Mouse (Mus musculus) right cerebral cortex, postnatal 14 days (tissue): ENCODE data around the gene Vamp1.
A peak's percentile ranks its signal among the peaks of the same experiment; 100 is the strongest.

Experiments
- DNase-seq: peaks from one replicate; pipeline ENCODE4 v3.0.0; 2022

Gene Vamp1

DNA sequence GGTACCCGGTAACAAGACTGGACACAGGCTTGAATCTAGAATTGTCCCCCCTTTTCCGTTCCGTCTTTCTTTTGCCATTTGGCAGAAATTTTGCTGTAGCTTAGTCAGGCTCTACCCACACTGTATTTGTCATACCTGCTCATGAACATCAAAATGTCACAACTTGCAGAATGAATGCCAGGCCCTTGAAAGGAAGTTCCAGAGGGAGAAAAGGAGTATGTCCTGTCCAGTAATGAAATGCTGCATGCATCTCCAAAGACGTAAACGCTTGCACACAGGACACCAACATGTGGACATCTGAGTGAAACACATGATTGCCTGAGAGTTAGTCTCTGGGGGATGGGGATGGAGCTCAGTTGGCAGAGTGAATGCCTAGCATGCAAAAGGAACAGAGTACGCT, 1.6 kb upstream of the Vamp1 start:
- DNase-seq: no peak

DNA sequence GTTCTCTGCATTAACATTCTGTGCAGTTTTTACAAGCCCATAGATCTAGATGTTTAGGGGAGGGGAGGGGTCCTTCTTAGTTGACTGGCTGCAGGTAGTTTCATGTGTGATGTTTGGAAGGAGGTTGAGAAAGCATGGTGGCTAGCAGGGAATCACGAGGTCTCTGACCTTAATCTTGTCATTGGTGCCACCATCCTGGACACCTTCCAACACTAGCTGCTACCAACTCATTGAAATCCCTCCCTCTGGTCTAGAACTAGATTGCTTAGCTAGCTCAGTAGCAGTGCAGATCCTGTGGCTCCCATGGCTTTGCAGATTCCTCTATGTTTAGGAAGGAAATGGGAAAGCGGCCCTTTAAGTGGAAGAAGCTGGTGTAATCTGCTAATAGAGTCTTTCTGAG, 1.5 kb downstream of the Vamp1 start:
- DNase-seq: no peak

DNA sequence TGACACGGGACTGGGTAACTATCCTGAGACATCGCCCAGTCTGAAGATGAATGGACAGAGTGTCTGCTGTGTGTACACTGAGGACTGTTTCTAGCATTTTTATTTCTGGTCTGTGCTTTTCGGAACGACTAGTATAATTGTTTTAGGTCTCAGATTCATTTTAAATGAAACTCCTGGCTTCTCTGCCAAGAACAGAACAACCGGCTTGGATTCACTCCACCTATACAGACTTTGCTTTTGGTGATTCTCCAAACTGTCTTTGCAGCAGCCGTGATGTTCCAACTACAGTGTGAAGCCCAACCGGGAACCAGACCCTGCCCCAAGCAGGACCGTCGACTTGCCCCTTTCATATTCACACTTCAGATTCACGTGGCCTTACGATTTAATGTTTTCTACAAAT, 2.5 kb downstream of the Vamp1 start:
- DNase-seq: no peak

DNA sequence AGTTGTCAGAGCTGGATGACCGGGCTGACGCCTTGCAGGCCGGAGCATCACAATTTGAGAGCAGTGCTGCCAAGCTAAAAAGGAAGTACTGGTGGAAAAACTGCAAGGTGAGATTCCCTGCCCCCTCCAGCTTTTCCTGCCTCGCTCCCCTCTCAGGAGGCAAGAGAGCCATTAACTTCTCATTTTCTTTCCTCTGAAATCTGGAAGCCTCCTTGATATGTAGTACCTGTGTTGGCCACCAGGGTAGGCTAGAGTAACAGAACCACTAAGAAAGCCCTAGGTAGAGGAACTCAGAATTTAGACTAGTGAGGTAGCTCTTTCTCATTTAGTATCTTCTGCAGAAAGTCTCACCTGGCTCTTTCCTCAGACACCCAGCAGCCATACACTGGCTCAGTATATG, 3.6 kb downstream of the Vamp1 start:
- peak; percentile 66 for DNase-seq

DNA sequence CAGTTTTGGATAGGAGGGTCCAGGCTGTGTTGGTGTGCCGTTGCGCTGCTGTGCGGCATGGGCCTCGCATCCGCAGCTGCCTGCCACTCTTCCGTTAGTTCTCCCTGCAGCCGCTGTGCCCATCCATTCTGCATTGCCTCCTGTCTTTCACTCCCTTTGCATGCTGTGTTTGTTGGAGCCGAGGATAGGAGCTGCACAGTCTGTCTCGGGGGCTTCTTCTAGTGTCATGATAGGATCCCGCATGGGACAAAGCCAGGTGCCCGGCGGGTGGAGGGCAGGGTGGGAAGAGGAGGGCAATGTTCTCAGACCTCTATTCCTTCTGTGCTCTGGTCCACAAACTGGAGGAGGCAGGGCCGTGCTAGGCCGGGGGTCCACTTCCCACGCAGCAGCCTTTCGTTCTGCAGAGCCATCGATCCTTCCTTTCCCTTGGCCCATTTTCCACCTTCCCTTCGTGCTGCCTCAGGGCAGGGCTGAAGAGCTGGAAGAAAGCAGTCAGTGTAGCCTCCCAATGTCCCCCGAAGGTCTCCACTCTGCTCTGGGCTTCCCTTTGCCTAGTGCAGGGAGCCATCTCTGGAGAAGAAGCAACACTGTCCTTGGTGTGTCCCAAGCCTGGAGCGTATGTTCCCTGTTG, 5.9 kb downstream of the Vamp1 start:
- DNase-seq: no peak

DNA sequence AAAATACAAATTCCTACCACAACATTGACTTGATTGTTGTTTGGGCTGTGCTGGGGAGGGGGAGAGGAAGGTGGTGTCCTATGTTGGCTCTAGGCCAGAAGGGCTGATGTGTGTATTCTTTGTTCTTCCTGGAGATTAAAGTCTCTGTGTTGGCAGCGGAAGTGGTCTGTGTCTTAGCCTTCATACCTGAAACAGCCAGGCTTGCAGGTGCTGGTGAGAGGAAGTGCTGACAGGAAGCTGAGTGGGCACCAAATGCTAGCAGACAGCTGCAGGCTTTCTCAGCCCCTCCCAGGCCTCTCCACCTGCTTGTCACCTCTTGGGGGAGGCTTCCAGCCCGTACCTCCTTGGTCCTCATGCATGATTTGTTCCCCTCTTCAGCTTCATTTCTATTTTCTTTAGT, 6.8 kb downstream of the Vamp1 start:
- no peak for DNase-seq

DNA sequence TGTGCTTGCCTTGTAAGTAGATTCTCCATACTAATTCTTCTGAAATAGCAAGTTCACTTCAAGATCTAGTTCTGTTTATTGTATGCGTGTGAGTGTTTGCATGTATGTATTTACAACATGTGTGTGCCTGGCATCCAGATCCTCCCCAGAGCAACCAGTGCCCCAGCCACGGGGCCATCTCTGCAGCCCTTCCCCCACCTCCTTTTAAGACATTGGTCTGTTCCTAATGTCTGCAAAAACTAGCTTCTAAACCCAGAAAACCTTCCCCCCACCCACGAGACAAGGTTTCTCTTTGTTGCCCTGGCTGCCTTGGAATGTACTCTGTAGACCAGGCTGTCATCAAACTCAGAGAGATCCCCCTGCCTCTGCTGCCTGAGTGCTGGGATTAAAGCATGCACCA, 7.2 kb downstream of the Vamp1 start:
- DNase-seq: no peak

DNA sequence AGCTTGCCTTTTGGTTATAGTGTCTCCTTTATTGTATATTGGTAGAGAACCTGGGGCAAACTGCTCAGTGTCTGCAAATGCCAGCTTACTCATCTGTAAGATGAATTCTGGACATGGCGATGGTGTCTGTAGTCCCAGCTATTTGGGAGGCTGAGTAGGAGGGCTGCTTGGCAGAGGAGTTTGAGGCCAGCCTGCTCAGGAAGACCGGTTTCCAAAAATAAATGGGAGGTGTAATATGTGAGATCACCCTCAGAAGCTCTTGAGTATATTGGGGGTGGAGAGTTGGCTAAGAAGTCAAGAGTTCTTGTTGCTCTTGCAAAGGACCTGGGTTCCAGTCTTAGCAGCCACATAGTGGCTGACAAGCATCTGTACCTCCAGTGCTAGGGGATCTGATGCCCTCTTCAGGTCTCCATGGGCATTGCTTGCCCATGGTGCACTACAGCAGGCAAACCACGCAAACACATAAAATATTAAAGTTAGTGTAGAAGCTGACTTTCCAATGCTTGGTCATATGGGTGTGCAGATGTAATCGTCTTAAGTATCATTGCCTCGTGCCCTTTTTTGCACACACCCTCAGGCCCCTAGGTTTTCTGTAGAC, 10.3 kb downstream of the Vamp1 start:
- DNase-seq: no peak

DNA sequence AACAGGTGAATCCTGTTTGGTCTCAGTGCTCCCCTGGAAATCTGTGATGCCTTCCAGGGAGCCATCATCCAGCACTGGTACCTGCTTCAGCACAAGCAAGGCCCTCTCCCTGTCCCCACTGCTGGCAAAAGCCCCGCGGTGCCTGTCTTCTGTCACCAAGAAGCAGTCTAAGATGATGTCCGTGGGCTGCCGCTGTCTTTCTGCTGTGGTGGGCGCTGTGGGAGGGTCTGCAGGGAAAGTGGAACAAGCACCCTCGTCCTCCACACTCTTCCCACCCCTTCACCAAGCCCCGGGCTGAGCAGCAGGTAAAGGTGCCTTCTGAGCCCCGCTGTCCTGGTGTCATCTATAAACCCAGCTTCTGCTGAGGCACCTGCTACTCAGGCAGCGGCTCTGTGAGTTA, 15.2 kb downstream of the Vamp1 start:
- DNase-seq: no peak

DNA sequence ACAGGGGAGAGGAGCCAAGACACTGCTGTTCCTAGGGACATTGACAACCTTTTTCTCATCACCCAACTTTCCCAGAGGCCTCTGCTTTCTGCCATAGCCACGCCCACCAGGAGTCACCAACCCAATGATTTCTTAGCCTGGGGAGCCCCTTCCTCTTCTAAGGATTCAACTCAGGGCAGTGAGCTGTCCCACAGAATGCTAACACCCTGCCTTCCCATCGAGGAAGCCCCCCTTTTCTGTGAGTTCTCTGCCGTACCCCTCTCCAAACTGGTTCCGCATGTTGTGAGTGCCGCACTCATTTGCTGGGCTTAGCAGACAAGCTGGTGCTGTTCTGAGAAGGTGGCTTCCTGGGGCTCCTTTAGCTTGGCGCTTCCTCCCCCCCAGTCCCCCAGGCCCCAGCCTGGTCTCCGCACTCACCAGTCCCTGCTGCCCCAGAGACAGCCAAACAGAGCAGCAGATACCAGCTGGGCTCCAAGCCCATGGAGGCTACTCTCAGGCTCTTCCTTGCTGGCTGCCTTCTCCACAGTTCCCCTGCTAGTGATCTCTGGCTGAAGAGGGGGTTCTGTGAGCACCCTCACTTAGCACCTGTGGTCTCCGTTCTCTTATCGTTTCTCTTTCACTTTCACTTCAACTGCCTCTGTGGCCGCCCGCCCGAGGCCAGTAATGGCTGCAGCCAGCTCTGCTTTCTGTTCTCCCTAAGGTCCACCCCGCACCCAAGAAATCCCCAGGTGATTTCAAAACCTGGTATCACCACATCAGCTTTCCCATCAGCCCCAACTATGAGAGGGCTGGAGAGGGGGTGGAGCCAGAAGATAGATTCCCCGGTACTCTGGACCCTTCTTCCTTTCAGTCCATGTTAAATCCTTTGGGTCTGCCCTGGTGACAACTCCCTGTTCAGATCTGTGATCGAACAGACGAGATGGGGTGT, 16.0 kb downstream of the Vamp1 start, which contains the start of gene Tapbpl:
Gene Tapbpl, minus strand, starts transcription at position 744 of the 928 bp plus-strand sequence.
- no peak for DNase-seq

DNA sequence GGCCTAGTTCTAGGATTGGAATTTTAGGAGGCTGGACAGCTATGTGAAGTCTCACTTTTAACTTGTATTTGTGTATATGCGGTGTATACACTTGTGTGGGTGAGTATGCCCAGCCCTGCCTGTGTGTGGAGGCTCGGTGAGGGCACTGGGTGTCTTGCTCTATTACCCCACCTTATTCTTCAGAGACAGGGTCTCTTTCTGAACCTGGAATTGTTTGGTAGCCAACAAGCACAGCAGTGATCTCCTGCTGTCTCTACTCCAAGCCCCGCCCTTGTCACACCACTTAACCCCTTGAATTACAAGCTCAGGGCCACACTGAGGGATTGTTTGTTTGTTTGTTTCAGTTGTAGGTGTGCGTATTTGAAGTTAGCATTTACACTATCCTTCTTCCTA, 16.7 kb downstream of the Vamp1 start:
- no peak for DNase-seq

DNA sequence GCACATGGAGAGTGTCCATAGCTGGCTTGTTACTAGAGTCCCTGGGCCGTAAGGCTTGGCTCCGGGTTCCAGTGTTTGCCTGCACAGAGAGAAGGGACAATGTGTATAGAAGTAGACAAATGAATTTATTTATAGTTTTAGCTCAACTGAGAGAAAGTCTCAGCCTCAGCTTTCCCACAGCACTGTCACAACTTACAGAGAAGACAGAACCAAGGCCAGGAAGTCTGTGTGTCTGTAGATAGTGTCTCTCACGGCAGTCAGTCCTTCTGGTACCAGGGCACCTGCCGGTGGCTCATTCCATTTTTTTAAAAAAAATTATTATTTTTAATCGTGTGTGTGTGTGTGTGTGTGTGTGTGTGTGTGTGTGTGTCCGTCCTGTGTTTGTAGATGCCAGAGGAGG, 17.2 kb downstream of the Vamp1 start:
- no peak for DNase-seq

DNA sequence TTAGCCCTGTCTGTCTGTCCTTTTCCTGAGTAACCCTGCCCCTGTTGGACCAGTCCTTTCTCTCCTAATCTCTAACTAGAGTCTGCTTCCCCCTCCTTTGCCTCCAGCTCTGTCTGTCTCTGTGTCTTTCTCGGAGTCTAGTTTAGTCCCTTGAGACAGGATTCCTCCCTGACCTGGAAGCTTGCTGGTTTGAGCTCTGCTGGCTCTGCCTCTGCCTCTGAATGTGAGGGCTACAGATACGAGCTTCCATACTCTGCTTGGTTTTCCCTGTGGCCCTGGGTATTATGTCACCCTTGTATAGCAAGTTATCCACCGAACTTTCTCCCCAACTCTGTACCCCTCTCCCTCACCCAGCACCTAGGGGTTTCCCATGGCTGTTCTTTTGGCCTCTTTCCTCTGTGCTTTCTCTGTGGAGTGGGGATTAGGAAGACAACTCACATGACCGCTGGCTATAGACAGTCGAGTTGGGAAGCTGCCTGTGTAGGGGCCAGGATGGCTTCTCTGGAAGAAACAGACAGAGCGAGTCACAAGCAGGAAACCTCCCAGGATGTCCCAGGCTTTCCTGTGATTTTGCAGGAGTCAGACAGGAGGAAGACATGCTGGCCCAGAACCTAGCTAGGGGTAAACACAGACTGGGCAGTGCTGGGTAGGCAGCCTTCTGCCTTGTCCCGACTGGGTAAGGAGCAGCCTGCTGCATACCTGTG, 18.6 kb downstream of the Vamp1 start:
- DNase-seq: no peak

DNA sequence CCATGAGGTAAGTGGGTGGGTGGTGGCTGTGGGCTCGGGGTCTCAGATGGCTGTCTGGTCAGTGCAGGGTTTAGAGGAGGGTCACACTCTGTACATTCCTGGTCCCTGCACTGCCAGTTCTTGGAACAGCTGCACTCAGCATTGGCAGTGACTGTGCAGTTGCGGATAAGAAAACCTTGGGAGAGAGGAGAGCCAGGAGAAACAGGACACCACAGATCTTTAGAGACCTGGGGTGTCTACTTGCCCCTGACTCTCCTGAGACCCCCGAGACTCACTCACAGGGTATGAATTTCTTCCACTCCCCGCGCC, 19.1 kb downstream of the Vamp1 start:
- no peak for DNase-seq

DNA sequence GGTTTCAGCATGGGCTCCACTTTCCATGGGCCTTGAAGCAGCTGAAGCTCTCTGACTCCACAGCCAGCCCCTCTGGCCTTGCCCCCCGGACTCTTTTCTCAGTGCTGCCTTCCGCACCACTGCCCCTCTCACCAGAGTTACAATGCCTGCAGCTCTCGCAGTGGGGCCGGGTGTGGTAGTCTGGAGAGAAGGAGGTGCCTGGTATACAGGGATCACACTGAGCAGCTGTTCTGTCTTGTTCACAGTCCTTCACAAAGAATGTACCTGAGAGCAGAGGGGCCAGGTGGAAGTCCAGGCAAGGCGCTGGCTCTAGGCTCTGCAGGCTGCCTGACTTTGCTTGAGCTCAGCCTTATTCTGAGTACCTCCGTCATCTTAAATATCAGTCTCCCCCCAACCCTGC, 21.0 kb downstream of the Vamp1 start:
- no peak for DNase-seq

DNA sequence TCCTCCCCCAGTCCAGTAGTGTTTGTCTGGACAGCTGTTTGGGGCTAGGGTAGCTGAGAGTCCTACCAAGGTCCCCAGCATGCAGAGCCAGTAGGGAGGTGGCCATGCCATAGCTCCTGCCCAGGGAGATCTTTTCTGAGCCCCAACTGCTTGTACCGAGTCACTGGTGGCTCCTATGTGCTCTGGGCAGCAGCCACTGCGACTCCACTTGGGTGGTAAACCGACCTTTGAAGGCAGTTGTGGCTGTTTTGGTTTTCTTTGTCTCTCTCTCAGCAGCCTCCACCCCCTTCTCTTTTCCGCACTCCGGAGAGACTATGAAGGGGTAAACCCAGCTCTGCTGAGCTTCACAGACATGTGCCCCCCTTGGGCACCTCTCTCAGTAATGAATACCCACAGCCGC, 21.4 kb downstream of the Vamp1 start, which contains the start of gene Cd27:
Gene Cd27, minus strand, starts transcription at position 229 of the 400 bp plus-strand sequence.
- no peak for DNase-seq

DNA sequence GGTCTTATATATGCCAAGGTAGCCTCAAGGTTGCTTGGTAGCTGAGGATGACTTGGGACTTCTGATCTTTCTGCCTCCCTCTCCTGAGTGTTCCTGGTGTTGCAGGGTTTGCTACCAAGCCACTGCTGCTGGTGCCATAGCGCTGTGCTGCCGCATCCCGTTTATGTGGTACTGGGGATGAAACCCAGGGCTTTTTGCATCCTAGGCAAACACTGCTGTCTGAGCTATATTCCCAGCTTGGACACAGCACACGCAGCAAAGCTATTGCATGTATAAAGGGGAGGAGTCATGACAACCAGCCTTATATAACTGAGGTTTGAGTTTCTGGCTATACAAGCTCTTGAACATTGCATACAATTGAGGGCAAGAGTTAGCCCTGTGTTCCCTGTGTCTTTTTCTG, 22.1 kb downstream of the Vamp1 start:
- DNase-seq: no peak

DNA sequence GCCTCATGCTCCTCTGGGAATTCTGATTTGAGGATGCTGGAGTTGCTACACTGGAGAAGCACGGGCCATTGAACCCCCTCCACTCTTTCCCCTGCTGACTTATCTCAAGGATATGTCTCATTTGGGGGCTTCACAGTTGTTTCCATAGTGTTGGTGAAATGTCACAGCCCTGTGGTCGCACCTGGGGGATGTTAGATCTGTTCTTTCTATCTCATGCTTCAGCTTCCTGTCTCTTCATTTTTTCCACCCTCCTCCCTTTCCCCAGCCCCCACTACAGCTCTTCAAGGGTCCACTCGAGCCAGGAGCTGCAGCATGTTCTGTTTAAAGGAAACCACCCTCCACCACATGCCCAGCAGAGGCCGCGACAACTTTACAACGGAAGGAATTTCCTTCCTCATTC, 23.0 kb downstream of the Vamp1 start:
- no peak for DNase-seq

DNA sequence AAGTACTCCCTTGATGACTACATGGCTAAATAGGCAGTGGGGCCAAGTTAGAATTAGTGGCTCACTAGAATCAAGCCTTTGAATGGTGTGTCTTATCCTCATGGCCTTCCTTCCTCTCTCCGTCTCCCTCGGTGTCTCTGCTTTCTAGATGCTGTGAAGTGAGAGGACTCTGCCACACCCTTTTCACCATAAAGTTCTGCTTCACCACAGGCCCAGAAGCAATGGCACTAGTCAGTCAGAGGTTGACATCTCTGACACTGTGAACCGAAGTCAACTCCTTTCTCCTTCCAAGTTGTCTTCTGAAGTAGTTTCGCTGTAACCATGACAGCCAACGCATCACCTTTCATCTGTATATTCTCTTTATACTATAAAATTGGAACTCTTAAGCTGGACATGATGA, 24.2 kb downstream of the Vamp1 start:
- DNase-seq: no peak

DNA sequence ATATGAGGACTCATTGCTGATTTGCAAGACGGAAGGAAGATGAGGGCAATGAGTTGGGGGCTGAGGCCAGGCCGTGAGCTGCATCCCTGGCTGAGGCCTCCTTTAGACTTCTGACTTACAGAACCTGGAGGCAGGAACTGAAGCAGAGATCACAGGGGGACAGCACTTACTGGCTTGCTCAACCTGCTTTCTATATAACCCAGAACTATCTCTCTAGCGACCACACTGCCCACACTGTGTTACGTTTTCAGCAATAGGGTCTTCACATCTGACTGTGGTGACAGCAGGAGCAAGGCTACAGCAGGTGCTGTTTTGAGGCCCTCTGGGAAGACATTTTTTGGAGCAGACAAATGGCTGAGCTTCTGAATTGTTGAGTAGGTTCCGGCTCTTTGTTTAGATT, 25.3 kb downstream of the Vamp1 start:
- no peak for DNase-seq

DNA sequence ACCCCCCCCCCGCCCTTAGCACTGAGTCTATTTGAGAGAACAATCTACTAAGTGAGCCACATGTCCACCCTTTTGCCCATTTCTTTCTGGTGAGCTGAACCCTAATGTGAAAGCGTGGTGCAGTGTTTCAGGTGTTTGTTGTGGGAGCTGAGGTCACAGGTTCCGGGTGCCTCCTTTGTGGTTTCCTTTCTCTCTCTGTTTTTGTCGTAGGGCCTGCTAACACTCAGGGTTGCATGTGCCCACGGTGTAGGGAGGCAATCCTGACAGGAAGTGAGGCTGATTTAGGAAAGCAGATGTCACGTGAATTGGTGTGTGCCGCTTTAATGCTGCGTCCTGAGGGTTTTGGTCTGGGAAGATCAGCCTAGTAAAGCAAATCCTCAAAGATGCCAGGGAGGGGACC, 26.2 kb downstream of the Vamp1 start:
- DNase-seq: no peak

DNA sequence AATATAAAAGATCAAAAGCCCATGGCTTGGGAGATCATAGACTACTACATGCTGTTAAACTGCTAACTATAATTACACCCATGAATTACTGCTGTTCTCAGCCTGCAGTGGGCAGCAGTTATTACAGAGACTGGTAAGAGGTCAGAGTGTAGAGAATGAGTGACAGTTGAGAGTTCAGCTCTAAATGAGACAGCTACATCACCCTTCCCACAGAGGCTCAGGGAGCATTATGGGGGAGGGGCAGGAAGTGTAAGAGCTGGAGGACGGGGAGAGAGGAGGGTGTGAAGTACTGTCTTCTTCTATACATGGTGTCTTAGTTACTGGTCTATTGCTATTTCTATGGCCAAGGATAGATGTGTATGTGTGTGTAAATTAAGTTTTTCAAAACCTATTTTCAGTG, 29.2 kb downstream of the Vamp1 start:
- DNase-seq: no peak

DNA sequence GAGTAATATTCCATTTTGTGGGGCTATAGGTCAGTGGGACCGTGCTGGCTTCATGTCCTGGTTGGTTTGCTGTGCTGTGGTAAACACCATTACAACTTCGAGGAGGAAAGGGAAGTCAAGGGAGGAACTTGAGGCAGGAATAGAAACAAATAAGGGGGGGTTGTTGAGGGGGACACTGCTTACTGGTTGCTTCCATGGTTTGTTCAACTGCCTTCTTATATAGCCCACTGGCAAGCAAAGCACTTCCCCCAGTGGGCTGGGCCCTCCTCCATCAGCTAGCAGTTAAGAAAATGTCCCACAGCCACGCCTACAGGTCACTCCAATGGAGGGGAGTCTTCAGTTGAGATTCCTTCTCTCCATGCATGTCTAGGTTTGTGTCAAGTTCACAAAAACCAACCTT, 36.9 kb downstream of the Vamp1 start:
- DNase-seq: no peak

DNA sequence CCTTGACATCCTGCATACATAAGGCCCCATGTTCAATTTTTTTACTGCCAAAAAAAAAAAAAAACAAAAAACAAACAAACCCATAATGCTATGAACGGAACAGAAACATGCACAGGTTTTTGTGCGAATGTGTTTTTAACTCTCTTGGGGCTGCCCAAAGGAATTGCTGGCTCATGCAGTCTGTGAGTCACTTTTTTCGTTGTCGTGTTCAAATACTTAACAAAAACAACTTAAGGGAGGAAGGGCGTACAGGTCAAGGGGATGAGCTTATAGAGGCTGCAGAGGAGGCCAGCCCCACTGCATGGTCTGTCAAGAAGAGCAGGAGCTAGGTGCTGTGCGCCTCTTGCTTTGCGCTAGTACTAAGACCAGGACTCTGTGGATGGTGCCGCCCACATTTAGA, 37.4 kb downstream of the Vamp1 start:
- DNase-seq: no peak
